Mouse (Mus musculus) mouse trophoblast stem cell (cell line): ENCODE results near the gene Drd2.

Source experiments
- in situ Hi-C, 2 experiments: fragments of 300-500 bp; cut with MseI, MboI; formaldehyde crosslinking; loops; 2 replicates in 1 of 2; 3 replicates in 1 of 2; pipeline ENCODE4 v1.15.1; 2025

Drd2 gene

GRCm38 (mm10) chr9:49340136-49341043 is at the start of gene Drd2:
Drd2 (plus strand) TSS chr9:49340627.
- in situ Hi-C loops: no loop called here

- in situ Hi-C loops: no loop called here
Measured at GRCm38 (mm10) chr9:49295101-49295500, 45.3 kb upstream of the Drd2 start.

GRCm38 (mm10) chr9:49307576-49307975 is 32.9 kb upstream of the Drd2 start:
- in situ Hi-C loops: no loop called here

GRCm38 (mm10) chr9:49310821-49311220 is 29.6 kb upstream of the Drd2 start:
- in situ Hi-C loops: no loop called here

GRCm38 (mm10) chr9:49318638-49319037 is 21.8 kb upstream of the Drd2 start:
- in situ Hi-C loops: no loop called here

- in situ Hi-C loops: no loop called here
Measured at GRCm38 (mm10) chr9:49341044-49341365, 578 bp downstream of the Drd2 start.

GRCm38 (mm10) chr9:49365763-49366162 is 25.3 kb downstream of the Drd2 start:
- in situ Hi-C loops: no loop called here

GRCm38 (mm10) chr9:49373946-49374345 is 33.5 kb downstream of the Drd2 start:
- in situ Hi-C loops: no loop called here

GRCm38 (mm10) chr9:49379962-49380361 is 39.5 kb downstream of the Drd2 start:
- in situ Hi-C loops: no loop called here

GRCm38 (mm10) chr9:49384041-49384440 is 43.6 kb downstream of the Drd2 start:
- in situ Hi-C loops: no loop called here

GRCm38 (mm10) chr9:49384855-49385254 is 44.4 kb downstream of the Drd2 start:
- in situ Hi-C loops: no loop called here

- in situ Hi-C loops: no loop called here
Measured at GRCm38 (mm10) chr9:49385301-49385700, 44.9 kb downstream of the Drd2 start.

GRCm38 (mm10) chr9:49386119-49386518 is 45.7 kb downstream of the Drd2 start:
- in situ Hi-C loops: no loop called here

- in situ Hi-C loops: no loop called here
Measured at GRCm38 (mm10) chr9:49392242-49392641, 51.8 kb downstream of the Drd2 start.

GRCm38 (mm10) chr9:49396006-49396405 is 55.6 kb downstream of the Drd2 start:
- in situ Hi-C loops: no loop called here

- in situ Hi-C loops: no loop called here
Measured at GRCm38 (mm10) chr9:49403711-49404110, 63.3 kb downstream of the Drd2 start.

- in situ Hi-C loops: no loop called here
Measured at GRCm38 (mm10) chr9:49407028-49407427, 66.6 kb downstream of the Drd2 start.

GRCm38 (mm10) chr9:49410621-49411020 is 70.2 kb downstream of the Drd2 start:
- in situ Hi-C loops: no loop called here

- in situ Hi-C loops: no loop called here
Measured at GRCm38 (mm10) chr9:49423866-49424265, 83.4 kb downstream of the Drd2 start.

- in situ Hi-C loops: no loop called here
Measured at GRCm38 (mm10) chr9:49425585-49425984, 85.2 kb downstream of the Drd2 start.

GRCm38 (mm10) chr9:49426921-49427320 is 86.5 kb downstream of the Drd2 start, which contains the start of gene Ankk1:
Ankk1 (minus strand) TSS chr9:49427021.
- in situ Hi-C loops: no loop called here

GRCm38 (mm10) chr9:49427478-49427877 is 87.1 kb downstream of the Drd2 start:
- in situ Hi-C loops: no loop called here

GRCm38 (mm10) chr9:49442621-49443020 is 102.2 kb downstream of the Drd2 start:
- in situ Hi-C loops: no loop called here

- in situ Hi-C loops: no loop called here
Measured at GRCm38 (mm10) chr9:49450491-49450890, 110.1 kb downstream of the Drd2 start.
